Comparison of ENCODE assay signal across 9 mouse cellular contexts in genomic region chr14:22807726-22808594, GRCm38 (mm10).
DNase-seq lines count a peak whose midpoint lies in the region; ATAC-seq and TF ChIP-seq lines count a peak whose summit lies in the region.
"Had no signal": no experiment of that assay in that cellular context is flagged by ENCODE, and none has a peak within 500 bp of the region (broad histone marks: within the 10 kb centered on the region; RNA-seq: fewer than 3 reads in every experiment).

No protein-coding gene starts in this region.

- H3K27ac ChIP-seq in ES-Bruce4 (ENCODE audit: insufficient read depth, low read length), result no peak overlapping the region
- H3K27ac ChIP-seq in bone marrow macrophage, adult 2 months (ENCODE audit: insufficient read depth, low read depth, low read length), result no peak overlapping the region
- peak overlapping the region; percentile 25; the same call in 1 of the 2 replicates for H3K27ac ChIP-seq in forebrain, embryonic 13.5 days
- no peak overlapping the region for H3K27ac ChIP-seq in liver, embryonic 15.5 days (replicated peaks)
- no peak overlapping the region for H3K27ac ChIP-seq in neural tube, embryonic 12.5 days

- peak; percentile 93 for ATAC-seq in forebrain, embryonic 13.5 days
- ATAC-seq in liver, embryonic 15.5 days (ENCODE audit: insufficient read depth), result no peak
- peak; percentile 89 for ATAC-seq in neural tube, embryonic 12.5 days (ENCODE audit: low FRiP score, low read depth)

- H3K4me1 ChIP-seq in ES-Bruce4 (ENCODE audit: control insufficient read depth, insufficient read depth, low read length), result no peaks in the 10 kb centered on the region
- peaks cover 17% of the 10 kb centered on the region for H3K4me1 ChIP-seq in bone marrow macrophage, adult 2 months (ENCODE audit: control insufficient read depth, insufficient read depth, low read length)
- peaks cover 27% of the 10 kb centered on the region for H3K4me1 ChIP-seq in forebrain, embryonic 13.5 days
- H3K4me1 ChIP-seq in liver, embryonic 15.5 days (replicated peaks), result no peaks in the 10 kb centered on the region
- peaks cover 24% of the 10 kb centered on the region for H3K4me1 ChIP-seq in neural tube, embryonic 12.5 days

- H3K4me3 ChIP-seq in ES-Bruce4 (ENCODE audit: low read depth, low read length), result no peak overlapping the region
- H3K4me3 ChIP-seq in bone marrow macrophage, adult 2 months (ENCODE audit: insufficient read depth, low read length), result peak overlapping the region; percentile 12; the same call in 1 of the 2 replicates
- H3K4me3 ChIP-seq in forebrain, embryonic 13.5 days, result peak overlapping the region; percentile 23; the same call in 1 of the 2 replicates
- H3K4me3 ChIP-seq in liver, embryonic 15.5 days (replicated peaks), result no peak overlapping the region
- H3K4me3 ChIP-seq in neural tube, embryonic 12.5 days, result 0 out of 2 replicates have a peak overlapping the region, but pooled peaks have one; percentile 0
- H3K4me3 ChIP-seq: erythroblast, embryonic 14.5 days had no signal

- no peak for TF ChIP-seq EP300 in ES-Bruce4 (IDR thresholded peaks at IDR 0.05; ENCODE audit: insufficient read depth, low read depth, low read length)

- no peak overlapping the region for H3K9ac ChIP-seq in ES-Bruce4 (ENCODE audit: low read depth, poor library complexity, severe bottlenecking)
- peak overlapping the region; percentile 27; the same call in 1 of the 2 replicates for H3K9ac ChIP-seq in forebrain, embryonic 13.5 days
- H3K9ac ChIP-seq in liver, embryonic 15.5 days, result no peak overlapping the region
- 0 out of 2 replicates have a peak overlapping the region, but pooled peaks have one; percentile 5 for H3K9ac ChIP-seq in neural tube, embryonic 12.5 days

- no peaks in the 10 kb centered on the region for H3K36me3 ChIP-seq in ES-Bruce4 (ENCODE audit: control insufficient read depth, insufficient read depth, low read length, poor library complexity, severe bottlenecking)
- H3K36me3 ChIP-seq in forebrain, embryonic 13.5 days (ENCODE audit: poor library complexity, severe bottlenecking), result no peaks in the 10 kb centered on the region
- H3K36me3 ChIP-seq in liver, embryonic 15.5 days (replicated peaks), result no peaks in the 10 kb centered on the region
- no peaks in the 10 kb centered on the region for H3K36me3 ChIP-seq in neural tube, embryonic 12.5 days

- DNase-seq in heart, postnatal 14 days, result peak; percentile 52 to 66
- DNase-seq in layer of hippocampus, adult 18-20 months (ENCODE audit: low spot score in 2 of 2), result peak; percentile 24 to 79
- peak; percentile 9 to 11 for DNase-seq in thymus, postnatal 36 days

- H3K4me2 ChIP-seq in forebrain, embryonic 13.5 days, result peak overlapping the region; percentile 57
- H3K4me2 ChIP-seq in liver, embryonic 15.5 days, result peak overlapping the region; percentile 30; the same call in 1 of the 2 replicates
- peak overlapping the region; percentile 47 for H3K4me2 ChIP-seq in neural tube, embryonic 12.5 days (replicated peaks)

- WGBS in forebrain, embryonic 13.5 days, result under 1% methylated on average over 20 of the region's 20 CpGs
- 4% methylated on average over 20 of the region's 20 CpGs for WGBS in liver, embryonic 15.5 days (ENCODE audit: insufficient replicate concordance)
- WGBS in neural tube, embryonic 12.5 days, result under 1% methylated on average over 20 of the region's 20 CpGs

- peak; percentile 62 for TF ChIP-seq CTCF in ES-Bruce4 (IDR thresholded peaks at IDR 0.05; ENCODE audit: low read depth, low read length)
- TF ChIP-seq CTCF in bone marrow macrophage, adult 2 months (IDR thresholded peaks at IDR 0.05; ENCODE audit: low read depth, low read length), result peak; percentile 54

- intact Hi-C loops in heart, postnatal 14 days (cut with DNase I), result loop anchor here (10.0 kb wide), 1 partner anchor 233 kb away; no protein-coding TSS in a partner anchor

- no peak for TF ChIP-seq POLR2A in ES-Bruce4 (IDR thresholded peaks at IDR 0.05; ENCODE audit: insufficient read depth, low read length)
- TF ChIP-seq POLR2A in bone marrow macrophage, adult 2 months (IDR thresholded peaks at IDR 0.05; ENCODE audit: borderline replicate concordance, low read depth, low read length), result no peak

- H3K9me3 ChIP-seq in ES-Bruce4 (replicated peaks; ENCODE audit: control insufficient read depth, insufficient read depth, low read length, poor library complexity, severe bottlenecking), result no peaks in the 10 kb centered on the region
- H3K9me3 ChIP-seq in forebrain, embryonic 13.5 days (replicated peaks), result no peaks in the 10 kb centered on the region
- no peaks in the 10 kb centered on the region for H3K9me3 ChIP-seq in liver, embryonic 15.5 days (replicated peaks)
- no peaks in the 10 kb centered on the region for H3K9me3 ChIP-seq in neural tube, embryonic 12.5 days

- no peaks in the 10 kb centered on the region for H3K27me3 ChIP-seq in ES-Bruce4 (ENCODE audit: control insufficient read depth, insufficient read depth, low read length, poor library complexity, severe bottlenecking)
- peaks cover 59% of the 10 kb centered on the region for H3K27me3 ChIP-seq in forebrain, embryonic 13.5 days
- no peaks in the 10 kb centered on the region for H3K27me3 ChIP-seq in liver, embryonic 15.5 days
- H3K27me3 ChIP-seq in neural tube, embryonic 12.5 days (replicated peaks), result 0 out of 2 replicates have a peak, but pooled peaks cover 3% of the 10 kb centered on the region

Comparison
In these comparisons a context has a peak if more than half of its experiments do, and no peak if none do; other contexts are left out.
1. H3K4me3 ChIP-seq: peak in bone marrow macrophage, adult 2 months (single experiment), forebrain, embryonic 13.5 days (single experiment) and neural tube, embryonic 12.5 days (single experiment); none in ES-Bruce4 (single experiment) and liver, embryonic 15.5 days (single experiment).
2. H3K9ac ChIP-seq: peak in forebrain, embryonic 13.5 days (single experiment) and neural tube, embryonic 12.5 days (single experiment); none in ES-Bruce4 (single experiment) and liver, embryonic 15.5 days (single experiment).
3. Peak in every context shown above with its lines, with median percentiles within 50 percentile points of each other: H3K4me2 ChIP-seq and DNase-seq.